In genomic region chr16:91443211-91443611, GRCm38 (mm10) we compare ENCODE assay signal across 20 mouse cellular contexts. TPM values are rescaled to one million over a fixed set of nuclear protein-coding genes. Genes with fewer than 3 reads are reported as not detected.
DNase-seq lines count a peak whose midpoint lies in the region; ATAC-seq lines count a peak whose summit lies in the region.
"Had no signal": no experiment of that assay in that cellular context is flagged by ENCODE, and none has a peak within 500 bp of the region (broad histone marks: within the 10 kb centered on the region; RNA-seq: fewer than 3 reads in every experiment).

No protein-coding gene starts in this region.

- intact Hi-C loops in left cerebral cortex, postnatal 36 days (cut with DNase I), result loop anchor here (5.0 kb wide), 1 partner anchor 81 kb away; no protein-coding TSS in a partner anchor

- no peak overlapping the region for H3K27ac ChIP-seq in midbrain, embryonic 11.5 days (ENCODE audit: low read depth, low read length)
- H3K27ac ChIP-seq in midbrain, embryonic 15.5 days, result no peak overlapping the region
- peak overlapping the region; percentile 100 for H3K27ac ChIP-seq in liver, embryonic 15.5 days (replicated peaks)
- H3K27ac ChIP-seq: forebrain, embryonic 15.5 days; heart, embryonic 15.5 days; hindbrain, embryonic 13.5 days; neural tube, embryonic 12.5 days; stomach, postnatal 0 days had no signal

- no peak overlapping the region for H3K4me2 ChIP-seq in midbrain, embryonic 11.5 days
- H3K4me2 ChIP-seq in midbrain, embryonic 15.5 days, result no peak overlapping the region
- H3K4me2 ChIP-seq in liver, embryonic 15.5 days, result peak overlapping the region; percentile 65
- H3K4me2 ChIP-seq: forebrain, embryonic 15.5 days; heart, embryonic 15.5 days; hindbrain, embryonic 13.5 days; neural tube, embryonic 12.5 days had no signal

- no peaks in the 10 kb centered on the region for H3K27me3 ChIP-seq in erythroblast, embryonic 14.5 days (ENCODE audit: control insufficient read depth)
- H3K27me3 ChIP-seq in midbrain, embryonic 11.5 days (ENCODE audit: control insufficient read depth, insufficient read depth, low read length), result no peaks in the 10 kb centered on the region
- H3K27me3 ChIP-seq in midbrain, embryonic 15.5 days (replicated peaks), result no peaks in the 10 kb centered on the region
- H3K27me3 ChIP-seq in liver, embryonic 15.5 days, result no peaks in the 10 kb centered on the region
- H3K27me3 ChIP-seq: forebrain, embryonic 15.5 days; heart, embryonic 15.5 days; hindbrain, embryonic 13.5 days; neural tube, embryonic 12.5 days had no signal

- peaks cover 8% of the 10 kb centered on the region for H3K9me3 ChIP-seq in erythroblast, embryonic 14.5 days (ENCODE audit: control insufficient read depth, low read length)
- H3K9me3 ChIP-seq in midbrain, embryonic 11.5 days (ENCODE audit: control insufficient read depth, low read length), result no peaks in the 10 kb centered on the region
- H3K9me3 ChIP-seq in midbrain, embryonic 15.5 days, result no peaks in the 10 kb centered on the region
- no peaks in the 10 kb centered on the region for H3K9me3 ChIP-seq in liver, embryonic 15.5 days (replicated peaks)
- H3K9me3 ChIP-seq: forebrain, embryonic 15.5 days; heart, embryonic 15.5 days; hindbrain, embryonic 13.5 days; neural tube, embryonic 12.5 days had no signal

- DNase-seq in midbrain, embryonic 11.5 days (ENCODE audit: low spot score, missing footprints), result peak; percentile 23
- DNase-seq in adrenal gland, postnatal 4 days (ENCODE audit: low spot score in 2 of 2), result no peak
- DNase-seq in cerebellum, adult 11-12 months, result no peak
- DNase-seq in left cerebral cortex, postnatal 36 days (ENCODE audit: low spot score in 2 of 2), result no peak
- DNase-seq: adrenal gland, postnatal 10 days; kidney, adult 18-20 months; kidney, postnatal 4 days; lung, adult 2 months had no signal

- ATAC-seq in erythroblast, adult 5-6 weeks (replicated peaks; ENCODE audit: low FRiP score, poor library complexity, severe bottlenecking), result no peak
- no peak for ATAC-seq in midbrain, embryonic 11.5 days (ENCODE audit: low FRiP score)
- ATAC-seq in midbrain, embryonic 15.5 days (replicated peaks), result no peak
- ATAC-seq in liver, embryonic 15.5 days (ENCODE audit: insufficient read depth), result no peak
- ATAC-seq: forebrain, embryonic 15.5 days; midbrain, embryonic 16.5 days had no signal

- H3K9ac ChIP-seq in midbrain, embryonic 11.5 days (ENCODE audit: low read length), result no peak overlapping the region
- no peak overlapping the region for H3K9ac ChIP-seq in midbrain, embryonic 15.5 days
- peak overlapping the region; percentile 64 for H3K9ac ChIP-seq in liver, embryonic 15.5 days
- H3K9ac ChIP-seq: forebrain, embryonic 15.5 days; heart, embryonic 15.5 days; hindbrain, embryonic 13.5 days; neural tube, embryonic 12.5 days had no signal

- H3K4me3 ChIP-seq in erythroblast, embryonic 14.5 days (replicated peaks), result peak overlapping the region; percentile 54
- H3K4me3 ChIP-seq in midbrain, embryonic 11.5 days (ENCODE audit: low read depth, low read length), result no peak overlapping the region
- no peak overlapping the region for H3K4me3 ChIP-seq in midbrain, embryonic 15.5 days
- no peak overlapping the region for H3K4me3 ChIP-seq in liver, embryonic 15.5 days (replicated peaks)
- H3K4me3 ChIP-seq: forebrain, embryonic 15.5 days; heart, embryonic 15.5 days; hindbrain, embryonic 13.5 days; neural tube, embryonic 12.5 days had no signal

- peaks cover 96% of the 10 kb centered on the region for H3K4me1 ChIP-seq in erythroblast, embryonic 14.5 days (ENCODE audit: control insufficient read depth)
- no peaks in the 10 kb centered on the region for H3K4me1 ChIP-seq in midbrain, embryonic 11.5 days (ENCODE audit: control insufficient read depth, insufficient read depth, low read length)
- no peaks in the 10 kb centered on the region for H3K4me1 ChIP-seq in midbrain, embryonic 15.5 days
- H3K4me1 ChIP-seq in liver, embryonic 15.5 days (replicated peaks), result peaks cover 94% of the 10 kb centered on the region
- H3K4me1 ChIP-seq: forebrain, embryonic 15.5 days; hindbrain, embryonic 13.5 days; neural tube, embryonic 12.5 days had no signal

- WGBS in midbrain, embryonic 11.5 days, result 88% methylated on average over 8 of the region's 8 CpGs
- 82% methylated on average over 8 of the region's 8 CpGs for WGBS in midbrain, embryonic 15.5 days
- WGBS in liver, embryonic 15.5 days (ENCODE audit: insufficient replicate concordance), result 60% methylated on average over 8 of the region's 8 CpGs

- H3K36me3 ChIP-seq in erythroblast, embryonic 14.5 days (ENCODE audit: control insufficient read depth), result peaks cover 37% of the 10 kb centered on the region
- H3K36me3 ChIP-seq in midbrain, embryonic 11.5 days (ENCODE audit: control insufficient read depth, insufficient read depth, low read length), result no peaks in the 10 kb centered on the region
- H3K36me3 ChIP-seq in midbrain, embryonic 15.5 days (replicated peaks), result no peaks in the 10 kb centered on the region
- no peaks in the 10 kb centered on the region for H3K36me3 ChIP-seq in liver, embryonic 15.5 days (replicated peaks)
- H3K36me3 ChIP-seq: forebrain, embryonic 15.5 days; heart, embryonic 15.5 days; hindbrain, embryonic 13.5 days; neural tube, embryonic 12.5 days had no signal

RNA-seq across cellular contexts. Expression of gene Il10rb, which starts 37.2 kb away (rescaled TPM):
- polyA plus RNA-seq in erythroblast, embryonic 14.5 days (2012), result 0.73 and 0.96 TPM in 2 replicates
- total RNA-seq in erythroblast, adult 5-6 weeks (2015; ENCODE audit: low replicate concordance), result 43.9 and 52.3 TPM in 2 replicates
- 39.4 and 48.8 TPM in 2 replicates for total RNA-seq in erythroblast, adult 5-6 weeks (2017; ENCODE audit: low replicate concordance)
- 8.1 and 8.5 TPM in 2 replicates for polyA plus RNA-seq in midbrain, embryonic 11.5 days (2014; fragmentation: Nextera tagmentation; extraction: Ambion mirVana)
- polyA plus RNA-seq in midbrain, embryonic 15.5 days (2015; fragmentation: Nextera tagmentation; extraction: Ambion mirVana), result 11.7 and 11.9 TPM in 2 replicates
- polyA plus RNA-seq in liver, embryonic 15.5 days (2015; fragmentation: Nextera tagmentation; extraction: Ambion mirVana), result 29.9 and 34.7 TPM in 2 replicates
- 100 to 1,000 TPM; 115 to 126 TPM for total RNA-seq in adrenal gland, postnatal 4 days (2021)
- 10 to 100 TPM in 1 of 2 experiments, 1 to 10 TPM in 1; 9.4 to 10.2 TPM for total RNA-seq in left cerebral cortex, postnatal 36 days (2021)

RNA-seq across cellular contexts. Expression of gene Ifnar1, which starts 41.8 kb away (rescaled TPM):
- 0.82 and 1.0 TPM in 2 replicates for polyA plus RNA-seq in erythroblast, embryonic 14.5 days (2012)
- total RNA-seq in erythroblast, adult 5-6 weeks (2015; ENCODE audit: low replicate concordance), result 81.7 and 93.6 TPM in 2 replicates
- 133 and 147 TPM in 2 replicates for total RNA-seq in erythroblast, adult 5-6 weeks (2017; ENCODE audit: low replicate concordance)
- polyA plus RNA-seq in midbrain, embryonic 11.5 days (2014; fragmentation: Nextera tagmentation; extraction: Ambion mirVana), result 49.9 and 53.8 TPM in 2 replicates
- polyA plus RNA-seq in midbrain, embryonic 15.5 days (2015; fragmentation: Nextera tagmentation; extraction: Ambion mirVana), result 53.4 and 54.7 TPM in 2 replicates
- 19.4 and 21.6 TPM in 2 replicates for polyA plus RNA-seq in liver, embryonic 15.5 days (2015; fragmentation: Nextera tagmentation; extraction: Ambion mirVana)
- total RNA-seq in adrenal gland, postnatal 4 days (2021), result 10 to 100 TPM; 87.7 to 92.9 TPM
- 10 to 100 TPM; 54.3 to 54.5 TPM for total RNA-seq in left cerebral cortex, postnatal 36 days (2021)

RNA-seq across cellular contexts. Expression of gene Gm21970, which starts 51.7 kb away (rescaled TPM):
- not detected in 2 replicates for polyA plus RNA-seq in erythroblast, embryonic 14.5 days (2012)
- 12.3 TPM in 1 of 2 replicates, not detected in the other for total RNA-seq in erythroblast, adult 5-6 weeks (2015; ENCODE audit: low replicate concordance)
- 7.8 TPM in 1 of 2 replicates, not detected in the other for total RNA-seq in erythroblast, adult 5-6 weeks (2017; ENCODE audit: low replicate concordance)
- polyA plus RNA-seq in midbrain, embryonic 11.5 days (2014; fragmentation: Nextera tagmentation; extraction: Ambion mirVana), result not detected in 2 replicates
- polyA plus RNA-seq in midbrain, embryonic 15.5 days (2015; fragmentation: Nextera tagmentation; extraction: Ambion mirVana), result not detected in 2 replicates
- polyA plus RNA-seq in liver, embryonic 15.5 days (2015; fragmentation: Nextera tagmentation; extraction: Ambion mirVana), result 0.31 TPM in 1 of 2 replicates, not detected in the other
- total RNA-seq in adrenal gland, postnatal 4 days (2021), result under 1 TPM in 1 of 2 experiments, not detected in 1; 0.59 TPM
- not detected for total RNA-seq in left cerebral cortex, postnatal 36 days (2021)
- total RNA-seq: adrenal gland, postnatal 10 days; left cerebral cortex, postnatal 10 days had no signal
- polyA plus RNA-seq: embryonic facial prominence, embryonic 14.5 days; forebrain, embryonic 15.5 days; heart, embryonic 15.5 days; hindbrain, embryonic 13.5 days; lung, adult 2 months; midbrain, embryonic 16.5 days; neural tube, embryonic 12.5 days; stomach, postnatal 0 days had no signal

Comparison
In these comparisons a context has a peak if more than half of its experiments do, and no peak if none do; other contexts are left out.
1. RNA of gene Ifnar1, which starts 41.8 kb away (polyA plus RNA-seq): 53.4 to 54.7 TPM in midbrain, embryonic 15.5 days, 49.9 to 53.8 TPM in midbrain, embryonic 11.5 days and 19.4 to 21.6 TPM in liver, embryonic 15.5 days; 0.82 to 1.0 TPM in erythroblast, embryonic 14.5 days; every median in the first group is over 10 times any median in the second.